Mouse (Mus musculus) cerebellum, adult 11-12 months (tissue): Measurements from ENCODE around the gene Nat8l.
A peak's percentile ranks its signal among the peaks of the same experiment; 100 is the strongest.
"Not testable (repeated sequence)": the region's sequence is repeated elsewhere in the genome, so short reads cannot be mapped to it uniquely, and the experiment has no call there.

Experiments used
- DNase-seq: peaks from one replicate; pipeline ENCODE4 v3.0.0; 2022

Gene Nat8l

GRCm38 (mm10) chr5:33995843-33996693 is at the start of gene Nat8l:
TSS of gene Nat8l (plus strand) at chr5:33995984.
- DNase-seq: peak; percentile 93

- not testable (repeated sequence) for DNase-seq
These were observed 48.7 kb upstream of the Nat8l start for GRCm38 (mm10) chr5:33947035-33947434.

- DNase-seq: no peak
These were observed 47.5 kb upstream of the Nat8l start for GRCm38 (mm10) chr5:33948314-33948713.

- DNase-seq: no peak
These were observed 42.2 kb upstream of the Nat8l start for GRCm38 (mm10) chr5:33953471-33954185.

GRCm38 (mm10) chr5:33954354-33954753 is 41.4 kb upstream of the Nat8l start:
- DNase-seq: peak; percentile 81

GRCm38 (mm10) chr5:33955868-33956267 is 39.9 kb upstream of the Nat8l start:
- no peak for DNase-seq

- DNase-seq: no peak
These were observed 36.4 kb upstream of the Nat8l start for GRCm38 (mm10) chr5:33959382-33959781.

- DNase-seq: no peak
These were observed 21.0 kb upstream of the Nat8l start for GRCm38 (mm10) chr5:33974736-33975135.

- DNase-seq: no peak
These were observed 19.5 kb upstream of the Nat8l start for GRCm38 (mm10) chr5:33976267-33976666.

GRCm38 (mm10) chr5:33982731-33983259 is 13.0 kb upstream of the Nat8l start:
- no peak for DNase-seq

- peak; percentile 88 for DNase-seq
These were observed 12.3 kb upstream of the Nat8l start, which contains the start of gene Gm1673 for GRCm38 (mm10) chr5:33983309-33984121. TSS of gene Gm1673 (plus strand) at chr5:33983433.

GRCm38 (mm10) chr5:33994671-33995625 is 836 bp upstream of the Nat8l start:
- peak; percentile 76 for DNase-seq

GRCm38 (mm10) chr5:33996694-33997045 is 886 bp downstream of the Nat8l start:
- DNase-seq: no peak

GRCm38 (mm10) chr5:33997051-33997741 is 1.4 kb downstream of the Nat8l start:
- peak; percentile 81 for DNase-seq

GRCm38 (mm10) chr5:33997829-33998504 is 2.2 kb downstream of the Nat8l start:
- peak; percentile 60 for DNase-seq

GRCm38 (mm10) chr5:33998505-33998877 is 2.7 kb downstream of the Nat8l start:
- DNase-seq: no peak

- no peak for DNase-seq
These were observed 3.8 kb downstream of the Nat8l start for GRCm38 (mm10) chr5:33999466-34000090.

- no peak for DNase-seq
These were observed 5.0 kb downstream of the Nat8l start for GRCm38 (mm10) chr5:34000809-34001208.

GRCm38 (mm10) chr5:34001401-34001800 is 5.6 kb downstream of the Nat8l start:
- no peak for DNase-seq

- DNase-seq: no peak
These were observed 6.9 kb downstream of the Nat8l start for GRCm38 (mm10) chr5:34002636-34003035.
